24 mouse cellular contexts compared by ENCODE assay signal in the genomic region with DNA sequence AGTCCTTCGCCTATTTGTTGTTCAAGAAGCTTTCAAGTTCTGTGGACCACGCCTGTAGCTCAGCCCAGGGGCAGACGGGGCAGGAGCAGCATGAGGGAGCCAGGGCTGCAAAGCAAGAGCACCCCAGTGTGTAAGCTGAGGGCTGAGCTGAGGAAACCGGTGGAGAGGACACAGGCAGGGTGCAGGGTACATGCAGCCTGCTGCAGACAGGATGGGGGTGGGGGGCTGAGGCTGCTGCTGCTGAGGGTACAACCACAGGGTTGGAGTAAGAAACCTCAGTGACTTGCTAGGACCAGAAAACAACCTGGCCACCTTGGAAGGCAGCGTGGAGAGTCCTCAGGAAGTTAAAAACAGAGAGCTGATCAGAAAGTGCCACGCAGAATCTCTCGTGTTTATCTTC. TPM values are rescaled to one million over a fixed set of nuclear protein-coding genes. Genes with fewer than 3 reads are reported as not detected.
"Had no signal": no experiment of that assay in that cellular context is flagged by ENCODE, and none has a peak within 500 bp of the region (broad histone marks: within the 10 kb centered on the region; RNA-seq: fewer than 3 reads in every experiment).

No protein-coding gene starts in this region.

- H3K4me3 ChIP-seq: liver, embryonic 13.5 days; liver, embryonic 15.5 days; lung, embryonic 15.5 days; megakaryocyte, embryonic 14.5 days; midbrain, embryonic 10.5 days; midbrain, embryonic 12.5 days; myocyte; neural tube, embryonic 13.5 days; neural tube, embryonic 15.5 days; stomach, embryonic 15.5 days had no signal

- H3K4me2 ChIP-seq: liver, embryonic 11.5 days; liver, embryonic 13.5 days; liver, embryonic 15.5 days; lung, embryonic 15.5 days; midbrain, embryonic 12.5 days; neural tube, embryonic 13.5 days; neural tube, embryonic 15.5 days; stomach, embryonic 15.5 days had no signal

- H3K36me3 ChIP-seq: liver, embryonic 13.5 days; liver, embryonic 15.5 days; lung, embryonic 15.5 days; midbrain, embryonic 10.5 days; midbrain, embryonic 12.5 days; neural tube, embryonic 13.5 days; neural tube, embryonic 15.5 days; stomach, embryonic 15.5 days had no signal

- H3K27me3 ChIP-seq: liver, embryonic 13.5 days; liver, embryonic 15.5 days; lung, embryonic 15.5 days; neural tube, embryonic 13.5 days; stomach, embryonic 15.5 days had no signal

- H3K4me1 ChIP-seq: lung, embryonic 15.5 days; stomach, embryonic 15.5 days had no signal

- ATAC-seq: liver, postnatal 0 days; lung, postnatal 0 days; midbrain, embryonic 16.5 days had no signal

- H3K27ac ChIP-seq: liver, embryonic 13.5 days; liver, embryonic 15.5 days; lung, embryonic 15.5 days; macrophage; midbrain, embryonic 10.5 days; midbrain, embryonic 12.5 days; neural tube, embryonic 13.5 days; neural tube, embryonic 15.5 days; stomach, embryonic 15.5 days; stomach, postnatal 0 days had no signal

- H3K9me3 ChIP-seq: liver, embryonic 13.5 days; liver, embryonic 15.5 days; lung, embryonic 15.5 days; megakaryocyte, embryonic 14.5 days; midbrain, embryonic 10.5 days; midbrain, embryonic 12.5 days; neural tube, embryonic 13.5 days; neural tube, embryonic 15.5 days; stomach, embryonic 15.5 days had no signal

- H3K9ac ChIP-seq: liver, embryonic 13.5 days; liver, embryonic 15.5 days; liver, postnatal 0 days; lung, embryonic 15.5 days; midbrain, embryonic 12.5 days; neural tube, embryonic 13.5 days; neural tube, embryonic 15.5 days; stomach, embryonic 15.5 days had no signal

- DNase-seq: liver, embryonic 13.5 days; liver, postnatal 0 days; lung, adult 2 months; lung, postnatal 14 days; lung, postnatal 36 days; midbrain, embryonic 14.5 days; right cerebral cortex, postnatal 14 days had no signal

RNA-seq across cellular contexts. Expression of a gene that starts 8.0 kb away (rescaled TPM):
- polyA plus RNA-seq: liver, embryonic 13.5 days; liver, embryonic 15.5 days; liver, postnatal 0 days; midbrain, embryonic 16.5 days; neural tube, embryonic 11.5 days; neural tube, embryonic 15.5 days had no signal

RNA-seq across cellular contexts. Expression of a gene that starts 21.9 kb away (rescaled TPM):
- polyA plus RNA-seq: lung, adult 2 months; macrophage; spleen, adult 2 months; urinary bladder, adult 2 months had no signal
